Mouse (Mus musculus): ENCODE results near the gene Mad2l2. TPM values are rescaled to one million over a fixed set of nuclear protein-coding genes. Genes with fewer than 3 reads are reported as not detected.

The Mad2l2 gene
- polyA plus RNA-seq, 1 experiment from 2014 or later: 141 TPM

GRCm38 (mm10) chr4:148128672-148129071 lies 1.5 kb upstream of the Mad2l2 start:
- ATAC-seq (no peak), DNase-seq (ENCODE audit: low spot score) (no peak)
- Histone ChIP-seq H3K4me2 (ENCODE audit: low read length) (peak overlapping the region; percentile 86), H3K9ac (ENCODE audit: low read length) (peak overlapping the region; percentile 99), H3K4me3 (ENCODE audit: low read depth, low read length) (peak overlapping the region; percentile 74), H3K9me3 (replicated peaks; ENCODE audit: control insufficient read depth, low read length) (no peaks in the 10 kb centered on the region), H3K27ac (ENCODE audit: low read depth, low read length) (peak overlapping the region; percentile 98), H3K36me3 (ENCODE audit: control insufficient read depth, insufficient read depth, low read length) (no peaks in the 10 kb centered on the region), H3K27me3 (replicated peaks; ENCODE audit: control insufficient read depth, insufficient read depth, low read length) (no peaks in the 10 kb centered on the region), H3K4me1 (ENCODE audit: control insufficient read depth, insufficient read depth, low read length) (peaks cover 33% of the 10 kb centered on the region)
- WGBS: 77% methylated on average over 2 of the region's 2 CpGs

DNA sequence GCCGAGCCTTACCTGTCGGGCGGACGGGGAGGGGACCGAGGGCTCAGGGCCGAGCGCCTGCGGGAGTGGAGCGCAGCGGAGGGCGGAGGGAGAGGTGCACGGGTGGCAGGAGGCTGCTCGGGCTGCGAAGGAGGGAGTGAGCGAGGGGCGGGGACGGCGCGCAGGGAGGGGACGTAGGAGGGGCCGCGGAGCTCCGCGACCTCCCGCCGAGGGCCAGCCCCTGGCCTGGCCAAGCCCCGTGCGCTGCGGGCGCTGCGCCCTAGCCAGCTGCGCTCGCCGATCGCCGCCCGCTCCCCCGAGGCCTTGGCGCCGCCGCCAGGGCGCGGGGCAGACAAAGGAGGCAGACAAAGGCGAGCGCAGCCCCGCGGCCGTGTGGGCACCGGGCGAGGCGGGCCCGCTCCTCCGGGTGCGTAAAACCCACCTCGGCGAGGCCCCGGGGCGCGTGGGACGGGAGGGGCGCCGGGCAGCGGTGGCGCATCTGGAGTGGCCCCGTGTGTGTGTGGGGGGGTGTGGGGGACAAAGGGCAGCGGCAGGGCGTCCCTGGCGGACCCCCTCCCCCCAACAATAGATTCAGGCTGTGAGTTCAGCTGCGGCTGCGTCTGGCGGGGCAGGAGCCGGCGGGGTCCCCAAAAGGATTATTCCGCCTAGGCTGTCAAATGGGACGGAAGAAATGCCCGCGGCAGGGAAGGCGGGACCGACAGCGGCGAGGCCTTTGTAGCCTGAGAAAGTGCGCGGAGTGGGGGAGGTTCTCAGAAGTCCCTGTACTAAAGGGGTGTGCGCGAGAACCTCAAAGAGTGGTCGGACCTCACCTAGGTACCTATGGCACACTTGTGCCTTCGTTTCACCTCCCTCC lies 603 bp downstream of the Mad2l2 start, which contains the start of gene Draxin:
TSS of gene Draxin (minus strand) at position 138 of the 853 bp plus-strand sequence.
- WGBS: under 1% methylated on average over 51 of the region's 87 CpGs

DNA sequence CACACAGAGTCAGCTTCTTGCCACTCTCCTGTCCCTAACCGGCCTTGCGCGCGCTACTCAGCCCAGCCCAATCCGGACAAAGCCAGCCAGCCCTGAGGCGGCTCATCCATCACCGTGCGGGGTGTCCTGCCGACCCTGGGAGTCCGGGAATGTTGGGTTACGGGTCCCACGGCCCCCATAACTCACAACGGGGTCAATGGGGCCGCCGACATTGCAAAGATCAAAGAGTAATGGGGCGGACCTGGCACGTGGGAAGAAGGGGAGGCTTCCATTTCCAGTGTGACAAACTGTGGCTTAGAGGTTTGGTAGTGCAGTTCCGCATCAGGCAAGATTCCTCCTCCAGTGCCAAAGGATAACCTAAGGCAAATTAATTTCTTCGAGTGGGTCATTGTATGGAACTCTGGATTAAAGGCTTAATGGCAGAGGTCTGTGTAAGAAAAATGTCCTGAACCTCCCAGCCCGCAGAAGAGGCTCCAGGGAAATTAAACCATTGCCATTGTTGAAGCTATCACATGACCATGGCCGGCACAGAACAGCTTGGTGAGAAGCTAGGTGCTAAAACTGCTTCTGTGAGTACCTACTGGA lies 1.4 kb downstream of the Mad2l2 start:
- no peaks in the 10 kb centered on the region for H3K27me3 ChIP-seq (replicated peaks; ENCODE audit: control insufficient read depth, insufficient read depth, low read length)
- ATAC-seq: peak; percentile 56
- no peaks in the 10 kb centered on the region for H3K36me3 ChIP-seq (ENCODE audit: control insufficient read depth, insufficient read depth, low read length)
- peak overlapping the region; percentile 98 for H3K27ac ChIP-seq (ENCODE audit: low read depth, low read length)
- H3K4me3 ChIP-seq (ENCODE audit: low read depth, low read length): peak overlapping the region; percentile 74
- no peaks in the 10 kb centered on the region for H3K9me3 ChIP-seq (replicated peaks; ENCODE audit: control insufficient read depth, low read length)
- peak overlapping the region; percentile 99 for H3K9ac ChIP-seq (ENCODE audit: low read length)
- 1% methylated on average over 21 of the region's 21 CpGs for WGBS
- peak; percentile 68 for DNase-seq (ENCODE audit: low spot score)
- peaks cover 27% of the 10 kb centered on the region for H3K4me1 ChIP-seq (ENCODE audit: control insufficient read depth, insufficient read depth, low read length)
- H3K4me2 ChIP-seq (ENCODE audit: low read length): peak overlapping the region; percentile 86

More for the DNA sequence above, 603 bp downstream of the Mad2l2 start, which contains the start of gene Draxin:
- Histone ChIP-seq H3K27ac (ENCODE audit: low read depth, low read length) (peak within 1 kb of the TSS; percentile 98), H3K9me3 (replicated peaks; ENCODE audit: control insufficient read depth, low read length) (no peaks in the 10 kb centered on the region), H3K4me1 (ENCODE audit: control insufficient read depth, insufficient read depth, low read length) (peaks cover 31% of the 10 kb centered on the region), H3K9ac (ENCODE audit: low read length) (peak within 1 kb of the TSS; percentile 99), H3K4me2 (ENCODE audit: low read length) (peak within 1 kb of the TSS; percentile 86), H3K27me3 (replicated peaks; ENCODE audit: control insufficient read depth, insufficient read depth, low read length) (no peaks in the 10 kb centered on the region), H3K36me3 (ENCODE audit: control insufficient read depth, insufficient read depth, low read length) (no peaks in the 10 kb centered on the region), H3K4me3 (ENCODE audit: low read depth, low read length) (peak within 1 kb of the TSS; percentile 74)
- peak; percentile 85 for DNase-seq (ENCODE audit: low spot score)
- ATAC-seq: peak; percentile 85

- 81% methylated on average over 8 of the region's 8 CpGs for WGBS
- no peak for ATAC-seq
These were observed 4.8 kb downstream of the Mad2l2 start for GRCm38 (mm10) chr4:148134988-148135387.

DNA sequence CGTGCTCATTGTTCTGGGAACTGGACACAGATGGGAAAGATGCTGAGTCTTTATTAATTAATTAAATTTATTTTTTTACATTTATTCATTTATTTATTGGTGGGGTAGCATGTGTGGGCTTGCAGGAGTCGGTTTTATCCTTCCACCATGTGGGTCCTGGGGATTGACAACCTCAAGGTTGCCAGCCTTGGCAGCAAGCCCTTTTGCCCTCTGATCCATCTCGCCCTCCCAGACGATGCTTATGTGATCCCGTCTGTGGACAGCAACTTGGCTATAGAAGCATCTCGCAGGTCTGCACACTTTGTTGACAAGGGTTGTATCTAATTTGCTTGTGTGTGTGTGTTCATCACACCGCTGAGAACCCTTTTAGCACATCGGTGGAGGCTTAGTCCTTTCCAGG lies 7.3 kb downstream of the Mad2l2 start:
- no peak overlapping the region for H3K27ac ChIP-seq (ENCODE audit: low read depth, low read length)
- H3K4me3 ChIP-seq (ENCODE audit: low read depth, low read length): no peak overlapping the region
- 53% methylated on average over 8 of the region's 8 CpGs for WGBS
- no peaks in the 10 kb centered on the region for H3K36me3 ChIP-seq (ENCODE audit: control insufficient read depth, insufficient read depth, low read length)
- H3K4me2 ChIP-seq (ENCODE audit: low read length): no peak overlapping the region
- ATAC-seq: no peak
- DNase-seq (ENCODE audit: low spot score): no peak
- no peaks in the 10 kb centered on the region for H3K9me3 ChIP-seq (replicated peaks; ENCODE audit: control insufficient read depth, low read length)
- no peak overlapping the region for H3K9ac ChIP-seq (ENCODE audit: low read length)
- H3K4me1 ChIP-seq (ENCODE audit: control insufficient read depth, insufficient read depth, low read length): peaks cover 7% of the 10 kb centered on the region
- H3K27me3 ChIP-seq (replicated peaks; ENCODE audit: control insufficient read depth, insufficient read depth, low read length): no peaks in the 10 kb centered on the region

More at GRCm38 (mm10) chr4:148134988-148135387, 4.8 kb downstream of the Mad2l2 start:
- Histone ChIP-seq H3K4me3 (ENCODE audit: low read depth, low read length) (no peak overlapping the region), H3K4me1 (ENCODE audit: control insufficient read depth, insufficient read depth, low read length) (peaks cover 18% of the 10 kb centered on the region), H3K36me3 (ENCODE audit: control insufficient read depth, insufficient read depth, low read length) (no peaks in the 10 kb centered on the region), H3K9ac (ENCODE audit: low read length) (no peak overlapping the region), H3K27ac (ENCODE audit: low read depth, low read length) (no peak overlapping the region), H3K4me2 (ENCODE audit: low read length) (no peak overlapping the region), H3K27me3 (replicated peaks; ENCODE audit: control insufficient read depth, insufficient read depth, low read length) (no peaks in the 10 kb centered on the region), H3K9me3 (replicated peaks; ENCODE audit: control insufficient read depth, low read length) (no peaks in the 10 kb centered on the region)
- no peak for DNase-seq (ENCODE audit: low spot score)

- peaks cover 17% of the 10 kb centered on the region for H3K36me3 ChIP-seq (ENCODE audit: control insufficient read depth, insufficient read depth, low read length)
- peak overlapping the region; percentile 73 for H3K9ac ChIP-seq (ENCODE audit: low read length)
- H3K4me2 ChIP-seq (ENCODE audit: low read length): peak overlapping the region; percentile 93
- WGBS: 0% methylated on average over 12 of the region's 12 CpGs
- peak; percentile 13; the same call in 1 of the 2 replicates for ATAC-seq
- H3K4me3 ChIP-seq (ENCODE audit: low read depth, low read length): peak overlapping the region; percentile 59
- no peaks in the 10 kb centered on the region for H3K9me3 ChIP-seq (replicated peaks; ENCODE audit: control insufficient read depth, low read length)
- no peaks in the 10 kb centered on the region for H3K27me3 ChIP-seq (replicated peaks; ENCODE audit: control insufficient read depth, insufficient read depth, low read length)
- peak overlapping the region; percentile 88 for H3K27ac ChIP-seq (ENCODE audit: low read depth, low read length)
- peaks cover 7% of the 10 kb centered on the region for H3K4me1 ChIP-seq (ENCODE audit: control insufficient read depth, insufficient read depth, low read length)
- no peak for DNase-seq (ENCODE audit: low spot score)
These were observed 9.5 kb downstream of the Mad2l2 start for GRCm38 (mm10) chr4:148139767-148140097.

DNA sequence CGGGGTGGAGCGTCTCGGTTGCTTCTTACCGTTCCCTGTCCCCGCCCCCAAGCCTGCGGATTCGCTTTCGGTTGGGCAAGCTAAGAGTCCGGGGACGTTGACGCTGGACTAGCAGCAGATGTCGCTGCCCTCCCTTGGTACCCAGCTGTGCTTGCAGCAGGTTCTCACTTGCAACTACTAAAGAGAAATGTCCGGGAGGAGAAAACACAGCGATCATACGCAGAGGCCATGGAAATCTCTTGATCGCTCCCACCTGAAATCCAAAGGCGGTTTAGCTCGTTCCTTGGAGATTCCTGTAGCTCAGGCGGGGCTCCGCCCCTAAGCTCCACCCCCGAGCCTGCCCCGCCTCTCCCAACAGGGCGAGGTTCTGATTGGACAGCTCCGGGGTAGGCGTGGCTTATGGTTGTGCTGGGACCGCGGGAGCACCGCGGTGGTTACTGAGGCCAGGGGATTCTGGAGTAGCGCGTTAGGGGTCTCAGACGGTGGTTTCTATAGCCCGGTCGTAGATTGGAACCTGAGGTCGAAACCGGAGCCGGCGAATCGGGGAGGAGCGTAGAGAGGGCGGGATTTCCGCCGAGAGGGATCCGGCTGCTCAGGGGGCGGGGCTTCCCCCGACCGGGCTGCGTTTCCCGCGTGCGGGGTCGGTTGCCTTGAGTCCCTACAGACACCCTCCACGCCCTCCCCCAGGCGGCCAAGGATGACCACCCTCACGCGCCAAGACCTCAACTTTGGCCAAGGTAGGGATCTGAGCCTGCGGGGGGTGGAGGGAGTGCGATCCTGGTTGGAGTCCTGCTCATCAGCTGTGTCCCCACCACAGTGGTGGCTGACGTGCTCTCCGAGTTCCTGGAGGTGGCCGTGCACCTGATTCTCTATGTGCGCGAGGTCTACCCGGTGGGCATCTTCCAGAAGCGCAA lies 10.2 kb downstream of the Mad2l2 start:
- Histone ChIP-seq H3K36me3 (ENCODE audit: control insufficient read depth, insufficient read depth, low read length) (peaks cover 23% of the 10 kb centered on the region), H3K4me1 (ENCODE audit: control insufficient read depth, insufficient read depth, low read length) (peaks cover 7% of the 10 kb centered on the region)
- WGBS: under 1% methylated on average over 65 of the region's 65 CpGs

DNA sequence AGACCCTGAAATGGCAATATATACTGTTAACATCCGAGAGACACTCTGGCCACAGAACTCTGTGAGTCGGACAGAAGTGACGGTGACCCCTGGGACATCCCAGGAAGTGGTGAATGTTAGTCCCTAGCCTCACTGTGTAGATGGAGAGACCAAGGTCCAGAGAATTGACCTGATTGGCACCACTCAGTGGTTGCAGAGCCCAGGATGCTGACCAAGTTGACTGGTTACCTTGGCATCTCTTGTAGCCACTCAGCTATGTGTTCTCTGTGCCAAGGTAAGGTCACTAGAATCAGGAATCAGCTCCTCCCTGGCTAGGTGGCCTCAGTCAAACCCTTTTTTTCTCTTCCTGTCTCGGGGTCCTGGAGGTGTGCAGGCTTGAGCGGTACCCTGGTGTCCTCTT lies 13.5 kb downstream of the Mad2l2 start:
- DNase-seq (ENCODE audit: low spot score) (no peak), ATAC-seq (no peak)
- peaks cover 7% of the 10 kb centered on the region for H3K4me1 ChIP-seq (ENCODE audit: control insufficient read depth, insufficient read depth, low read length)
- no peak overlapping the region for H3K27ac ChIP-seq (ENCODE audit: low read depth, low read length)
- WGBS: 90% methylated on average over 5 of the region's 5 CpGs
- no peaks in the 10 kb centered on the region for H3K9me3 ChIP-seq (replicated peaks; ENCODE audit: control insufficient read depth, low read length)
- no peak overlapping the region for H3K4me2 ChIP-seq (ENCODE audit: low read length)
- H3K9ac ChIP-seq (ENCODE audit: low read length): no peak overlapping the region
- H3K27me3 ChIP-seq (replicated peaks; ENCODE audit: control insufficient read depth, insufficient read depth, low read length): no peaks in the 10 kb centered on the region
- H3K4me3 ChIP-seq (ENCODE audit: low read depth, low read length): no peak overlapping the region
- H3K36me3 ChIP-seq (ENCODE audit: control insufficient read depth, insufficient read depth, low read length): peaks cover 51% of the 10 kb centered on the region

More for the DNA sequence above, 10.2 kb downstream of the Mad2l2 start:
- H3K4me2 ChIP-seq (ENCODE audit: low read length): peak overlapping the region; percentile 93
- H3K27me3 ChIP-seq (replicated peaks; ENCODE audit: control insufficient read depth, insufficient read depth, low read length): no peaks in the 10 kb centered on the region
- peak overlapping the region; percentile 88 for H3K27ac ChIP-seq (ENCODE audit: low read depth, low read length)
- H3K9me3 ChIP-seq (replicated peaks; ENCODE audit: control insufficient read depth, low read length): no peaks in the 10 kb centered on the region
- peak; percentile 94 for DNase-seq (ENCODE audit: low spot score)
- H3K9ac ChIP-seq (ENCODE audit: low read length): peak overlapping the region; percentile 73
- H3K4me3 ChIP-seq (ENCODE audit: low read depth, low read length): peak overlapping the region; percentile 59
- peak; percentile 95 for ATAC-seq
